Mouse (Mus musculus) bone marrow, adult 2 months (tissue): Measurements from ENCODE around the gene 1110051M20Rik.

Experiments used
- CTCF ChIP-seq: fragments of 200-500 bp; IDR thresholded peaks from 2 replicates; pipeline ENCODE4 v1.5.1; 2011; ENCODE audit warnings: low read length, control low read depth; ENCODE audit not compliant: control insufficient read depth, insufficient read depth
- POLR2A ChIP-seq: fragments of 200-500 bp; IDR thresholded peaks from 2 replicates; pipeline ENCODE4 v1.6.1; 2011; ENCODE audit warnings: low read depth, mild to moderate bottlenecking, control low read depth, low read length, borderline replicate concordance; ENCODE audit not compliant: control insufficient read depth

DNA sequence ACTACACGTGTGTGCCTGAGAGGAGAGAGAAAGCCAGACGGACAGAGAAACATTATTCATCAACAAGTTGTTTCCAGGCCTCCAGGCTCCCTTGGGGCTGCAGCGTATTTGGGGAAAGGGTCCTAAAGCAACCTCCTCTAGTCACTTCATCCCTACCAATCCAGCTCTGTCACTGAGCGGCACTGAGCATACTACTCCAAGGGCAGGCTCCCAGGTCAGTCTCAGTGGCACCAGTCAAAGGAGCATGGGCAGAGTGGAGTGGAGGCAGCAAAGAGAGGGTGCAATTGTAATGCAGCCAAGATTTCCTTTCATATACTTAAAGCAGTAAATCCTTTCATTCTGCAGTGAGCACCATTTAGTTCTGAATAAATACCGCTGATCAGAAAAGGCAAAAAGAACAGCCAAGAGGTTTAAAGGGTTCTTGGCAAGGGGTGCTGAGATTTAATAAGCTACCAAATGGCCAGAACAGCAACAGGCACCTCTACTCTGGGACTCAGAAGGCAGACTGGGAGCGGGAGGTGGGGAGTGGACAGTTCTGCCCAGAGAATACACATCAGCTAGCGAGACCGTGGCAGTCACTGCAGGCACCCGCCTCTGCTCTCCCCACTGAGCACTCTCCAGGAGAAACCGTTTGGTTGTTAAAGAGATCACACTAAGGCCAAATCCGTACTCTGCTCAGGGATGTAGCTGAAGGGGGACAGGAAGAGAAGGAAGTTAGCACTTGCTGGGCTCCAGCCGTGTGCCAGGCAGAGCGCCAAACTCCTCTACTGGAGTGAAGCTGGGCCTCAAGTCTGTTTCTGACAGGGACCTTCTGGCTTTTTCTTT is 159.9 kb downstream of the 1110051M20Rik start:
- TF ChIP-seq CTCF (no peak), POLR2A (no peak)
